Mouse (Mus musculus) spleen, postnatal 36 days (tissue): ENCODE measurements around the gene Treml1.

Experiments used
- DNase-seq, 2 experiments: peaks; one replicate each; pipeline ENCODE4 v3.0.0; 2022; ENCODE audit warnings: low spot score in 2 of 2, mixed read lengths in 1 of 2

Treml1 gene

DNA sequence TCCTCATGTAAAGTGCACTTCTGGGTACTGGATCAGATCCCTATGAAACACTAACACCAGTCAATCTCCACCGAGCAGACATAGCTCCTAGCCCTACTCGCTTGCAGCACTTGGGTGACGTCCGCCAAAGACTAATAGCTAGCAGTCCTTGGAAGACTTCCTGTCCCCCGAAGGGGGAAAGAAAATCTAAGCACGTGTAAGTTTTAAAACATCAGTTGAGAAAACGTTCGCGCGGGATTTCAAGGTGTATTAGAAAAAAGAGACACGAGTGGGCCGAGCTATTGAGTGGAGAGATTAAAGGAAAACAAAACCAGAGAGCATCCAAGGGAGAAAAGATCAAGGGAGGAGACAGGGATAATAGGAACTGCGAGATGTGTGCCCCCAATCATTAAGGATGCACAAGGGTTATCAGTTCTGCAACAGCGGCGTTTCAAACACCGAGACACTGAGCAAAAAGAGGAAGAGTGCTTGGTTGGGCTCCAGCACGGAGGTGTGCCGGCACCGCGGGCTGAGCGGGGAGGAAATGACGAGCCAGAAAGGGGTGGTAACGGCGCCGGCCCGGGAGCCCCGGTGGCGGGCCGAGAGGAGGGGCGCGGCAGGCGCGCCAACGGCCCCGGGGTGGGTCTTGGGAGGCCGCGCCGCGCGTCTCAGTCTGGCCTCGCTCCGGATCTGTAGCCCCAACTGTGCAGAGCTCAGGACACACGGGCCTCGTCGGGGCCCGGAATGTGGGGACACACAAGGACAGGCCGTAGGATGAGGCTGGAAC is 49.0 kb downstream of the Treml1 start:
- peak; percentile 90 to 91 for DNase-seq

DNA sequence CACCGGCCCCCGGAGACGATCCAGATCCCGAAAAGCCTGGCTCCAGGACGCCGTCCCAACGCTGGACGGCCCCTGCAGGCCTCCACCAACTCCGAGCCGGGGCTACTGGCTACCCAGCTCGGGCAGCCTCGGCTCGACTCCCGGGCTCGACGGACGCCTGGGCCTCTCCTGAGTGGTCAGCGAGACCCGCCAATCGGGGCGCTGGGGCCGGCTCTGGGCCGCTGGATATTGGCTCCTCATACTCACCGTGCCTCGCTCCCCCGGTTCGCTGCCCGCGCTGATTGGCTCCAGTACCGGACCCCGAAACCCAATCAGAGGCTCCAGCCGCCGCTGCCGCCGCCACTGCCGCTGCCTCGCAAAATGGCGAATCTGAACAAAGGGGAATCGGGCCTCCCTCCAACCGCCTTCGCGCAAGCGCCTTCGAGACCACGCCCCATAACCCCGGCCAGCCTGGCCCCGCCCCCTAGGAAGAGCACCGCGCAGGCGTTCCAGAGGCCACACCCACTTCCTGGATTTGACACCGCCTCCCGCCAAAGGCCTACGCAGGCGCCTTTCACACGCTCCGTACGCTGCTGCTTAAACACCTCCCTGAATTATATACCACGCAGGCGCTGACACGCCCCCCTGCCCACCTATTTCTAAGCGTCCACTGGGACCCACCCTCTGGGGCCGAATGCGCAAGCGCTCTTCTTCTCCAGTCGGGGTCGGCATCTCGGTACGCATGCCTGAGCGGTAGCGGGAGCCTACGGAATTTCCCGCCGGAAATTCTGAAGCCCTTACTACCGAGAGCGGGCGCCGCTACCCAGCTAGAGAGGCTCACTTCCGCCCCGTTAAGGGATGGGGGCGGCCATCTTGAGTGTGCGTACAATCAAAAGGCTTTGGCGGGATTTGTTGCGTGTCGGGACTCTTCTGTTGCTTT is 49.9 kb downstream of the Treml1 start, which contains the start of the genes Nfya and Oard1:
TSS of gene Nfya (minus strand) at position 527 of the 919 bp plus-strand sequence.
TSS of gene Oard1 (plus strand) at position 635 of the 919 bp plus-strand sequence.
- peak; percentile 100 for DNase-seq

DNA sequence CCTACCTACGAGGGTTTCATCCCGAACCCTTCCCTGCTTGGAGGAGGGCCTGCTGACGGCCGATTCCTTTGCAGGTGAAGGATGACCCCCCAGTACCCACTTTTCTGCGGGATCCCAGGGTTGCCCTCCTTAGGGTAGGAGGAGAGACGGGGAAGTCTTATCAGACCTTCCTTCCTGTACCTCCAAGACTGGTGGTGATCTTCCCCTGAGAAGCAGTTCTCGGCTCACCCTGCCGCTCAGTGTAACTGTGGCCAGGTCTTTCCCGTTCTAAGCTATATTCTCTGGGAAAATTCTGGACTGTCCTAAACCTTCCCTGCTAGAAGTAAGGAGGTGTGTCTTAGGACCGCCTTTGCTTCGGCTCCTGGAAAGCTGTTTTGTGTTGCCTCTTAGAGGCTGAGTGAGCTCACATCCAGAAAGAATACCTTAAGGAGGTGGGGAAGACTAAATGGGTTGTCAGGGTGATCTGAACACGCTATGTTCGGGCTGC is 50.6 kb downstream of the Treml1 start:
- no peak for DNase-seq

DNA sequence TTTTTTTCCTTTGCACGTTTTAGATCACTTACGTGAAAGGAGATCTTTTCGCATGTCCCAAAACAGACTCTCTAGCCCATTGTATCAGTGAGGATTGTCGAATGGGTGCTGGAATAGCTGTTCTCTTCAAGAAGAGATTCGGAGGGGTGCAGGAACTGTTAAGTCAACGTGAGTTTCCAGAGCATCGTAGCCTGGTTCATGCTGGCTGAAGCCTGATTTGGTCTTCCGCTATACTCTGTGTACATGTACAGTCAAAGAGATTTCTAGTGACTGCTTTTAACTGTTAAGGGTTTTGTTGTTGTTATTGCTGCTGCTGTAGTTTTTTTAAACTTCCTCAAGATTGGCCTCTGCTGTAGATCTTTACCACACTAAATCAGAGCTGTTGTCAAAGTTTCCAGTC is 51.5 kb downstream of the Treml1 start:
- DNase-seq: no peak

DNA sequence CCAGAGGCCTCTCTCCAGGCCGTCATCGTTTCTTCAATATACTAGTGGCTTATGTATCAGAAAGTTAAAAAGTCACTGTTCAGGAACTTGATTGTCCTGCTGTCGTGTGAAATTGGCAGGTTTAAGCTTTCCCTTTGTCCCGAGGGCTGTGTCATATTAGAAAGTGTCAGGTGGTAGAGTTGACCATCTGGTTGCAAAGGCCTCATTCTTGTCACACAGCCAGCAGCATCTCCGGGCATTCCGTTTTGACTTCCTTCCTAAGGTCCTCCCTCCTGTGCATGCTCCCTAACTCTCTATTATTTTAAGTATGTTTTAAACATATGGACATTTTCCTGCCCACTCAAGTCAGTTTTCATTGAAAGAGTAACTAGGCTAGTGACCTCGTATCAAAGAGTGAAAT is 56.3 kb downstream of the Treml1 start:
- DNase-seq: no peak
